Mouse (Mus musculus): ENCODE measurements at regions not wholly inside any gene's neighbourhood (a gene's known extent, or its start where the extent isn't known, plus 50 kb on each side); places are given as distances from the start of the nearest gene placed in this dataset.

DNA sequence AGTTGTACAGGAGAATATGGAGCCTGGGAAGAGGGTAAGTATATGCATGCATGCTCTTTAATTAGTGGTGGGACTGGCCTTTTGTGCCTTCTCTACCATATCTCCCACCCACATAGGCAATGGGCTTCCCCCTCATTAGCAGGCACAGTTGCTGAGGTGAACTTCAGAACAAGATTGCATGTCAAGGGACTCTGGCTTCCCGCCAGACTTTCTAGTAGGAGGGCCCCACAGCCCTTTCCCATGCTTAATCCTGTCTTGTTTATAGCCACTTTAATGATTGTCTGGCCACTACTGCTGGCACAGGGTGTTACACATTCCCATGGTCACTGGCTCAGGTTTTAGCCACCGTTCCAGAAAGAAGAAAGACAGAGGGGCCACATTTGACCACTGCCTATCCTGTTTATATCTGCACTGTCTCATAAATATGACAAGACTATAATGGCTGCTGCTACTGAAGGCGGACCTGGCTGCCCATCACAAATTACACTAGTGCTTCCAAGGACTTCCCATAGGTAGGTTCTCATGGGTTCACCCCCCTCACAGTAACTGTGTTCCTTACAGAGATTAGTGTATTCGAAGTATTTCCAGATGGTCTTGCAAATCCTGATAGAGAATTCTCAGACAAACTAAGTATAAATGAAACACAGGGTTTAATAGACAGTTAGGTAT lies 362.6 kb downstream of the Fat4 start:
- no peaks in the 10 kb centered on the region for H3K27me3 ChIP-seq (ENCODE audit: control insufficient read depth, insufficient read depth, insufficient read length)
- H3K79me2 ChIP-seq (ENCODE audit: control insufficient read depth, insufficient read depth), result no peaks in the 10 kb centered on the region
- H3K36me3 ChIP-seq (ENCODE audit: control insufficient read depth, insufficient read depth), result no peaks in the 10 kb centered on the region
- H3K4me3 ChIP-seq, result no peak overlapping the region
- TF ChIP-seq CEBPB (IDR thresholded peaks at IDR 0.05; ENCODE audit: insufficient read depth, poor library complexity, severe bottlenecking), result no peak
- no peak for TF ChIP-seq POLR2AphosphoS2 (IDR thresholded peaks at IDR 0.05; ENCODE audit: insufficient read length, low read depth)
- TF ChIP-seq MAX (IDR thresholded peaks at IDR 0.05; ENCODE audit: low read depth), result no peak
- TF ChIP-seq MYOD1 (IDR thresholded peaks at IDR 0.05; ENCODE audit: control insufficient read depth in 1 of 3, insufficient read length in 2 of 3, low read depth in 2 of 3), result no peak
- no peak for TF ChIP-seq MYOG (IDR thresholded peaks at IDR 0.05; ENCODE audit: control insufficient read depth in 1 of 3, insufficient read depth in 1 of 3, insufficient read length in 2 of 3, low read depth in 2 of 3)
- TF ChIP-seq USF1 (IDR thresholded peaks at IDR 0.05; ENCODE audit: low read depth), result no peak
- TF ChIP-seq REST (IDR thresholded peaks at IDR 0.05; ENCODE audit: insufficient read depth, insufficient read length), result no peak
- TF ChIP-seq E2F4 (IDR thresholded peaks at IDR 0.05; ENCODE audit: insufficient read depth), result no peak
- TF ChIP-seq TCF12 (IDR thresholded peaks at IDR 0.05; ENCODE audit: insufficient read depth, poor library complexity, severe bottlenecking), result no peak
- TF ChIP-seq POLR2A (IDR thresholded peaks at IDR 0.05; ENCODE audit: insufficient read length, low read depth), result no peak
- no peak overlapping the region for H3ac ChIP-seq (ENCODE audit: control insufficient read depth, insufficient read length)
- no peak overlapping the region for H3K4me2 ChIP-seq (ENCODE audit: low read depth)

DNA sequence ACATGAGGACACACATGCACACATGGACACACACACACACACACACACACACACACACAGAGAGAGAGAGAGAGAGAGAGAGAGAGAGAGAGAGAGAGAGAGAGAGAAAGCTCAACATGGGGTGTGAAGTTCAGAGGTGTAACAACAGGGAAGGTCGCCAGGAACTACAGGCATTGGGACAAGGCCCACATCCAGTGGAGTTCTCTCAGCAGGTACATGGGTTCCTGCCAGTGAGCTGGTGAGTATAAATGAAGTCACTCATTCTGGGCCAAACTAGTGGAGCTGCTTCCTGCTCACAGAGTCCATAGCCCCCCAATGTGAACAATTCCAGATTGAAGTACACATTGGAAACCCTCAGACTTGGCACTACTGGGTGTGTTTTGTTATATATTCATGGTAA lies 366.3 kb downstream of the Fat4 start:
- Histone ChIP-seq H3K27me3 (ENCODE audit: control insufficient read depth, insufficient read depth, insufficient read length) (no peaks in the 10 kb centered on the region), H3K79me2 (ENCODE audit: control insufficient read depth, insufficient read depth) (no peaks in the 10 kb centered on the region), H3K4me3 (no peak overlapping the region), H3K4me2 (ENCODE audit: low read depth) (no peak overlapping the region), H3K36me3 (ENCODE audit: control insufficient read depth, insufficient read depth) (no peaks in the 10 kb centered on the region), H3ac (ENCODE audit: control insufficient read depth, insufficient read length) (no peak overlapping the region)
- TF ChIP-seq REST (IDR thresholded peaks at IDR 0.05; ENCODE audit: insufficient read depth, insufficient read length) (no peak), MAX (IDR thresholded peaks at IDR 0.05; ENCODE audit: low read depth) (no peak), CEBPB (IDR thresholded peaks at IDR 0.05; ENCODE audit: insufficient read depth, poor library complexity, severe bottlenecking) (no peak), TCF12 (IDR thresholded peaks at IDR 0.05; ENCODE audit: insufficient read depth, poor library complexity, severe bottlenecking) (no peak), POLR2A (IDR thresholded peaks at IDR 0.05; ENCODE audit: insufficient read length, low read depth) (no peak), TCF3 (IDR thresholded peaks at IDR 0.05; ENCODE audit: insufficient read length, low read depth) (no peak), E2F4 (IDR thresholded peaks at IDR 0.05; ENCODE audit: insufficient read depth) (no peak), MYOG (IDR thresholded peaks at IDR 0.05; ENCODE audit: control insufficient read depth in 1 of 3, insufficient read depth in 1 of 3, insufficient read length in 2 of 3, low read depth in 2 of 3) (no peak), POLR2AphosphoS2 (IDR thresholded peaks at IDR 0.05; ENCODE audit: insufficient read length, low read depth) (no peak), SRF (IDR thresholded peaks at IDR 0.05; ENCODE audit: control insufficient read depth, insufficient read length, low read depth) (no peak), USF1 (IDR thresholded peaks at IDR 0.05; ENCODE audit: low read depth) (no peak), MYOD1 (IDR thresholded peaks at IDR 0.05; ENCODE audit: control insufficient read depth in 1 of 3, insufficient read length in 2 of 3, low read depth in 2 of 3) (no peak)

DNA sequence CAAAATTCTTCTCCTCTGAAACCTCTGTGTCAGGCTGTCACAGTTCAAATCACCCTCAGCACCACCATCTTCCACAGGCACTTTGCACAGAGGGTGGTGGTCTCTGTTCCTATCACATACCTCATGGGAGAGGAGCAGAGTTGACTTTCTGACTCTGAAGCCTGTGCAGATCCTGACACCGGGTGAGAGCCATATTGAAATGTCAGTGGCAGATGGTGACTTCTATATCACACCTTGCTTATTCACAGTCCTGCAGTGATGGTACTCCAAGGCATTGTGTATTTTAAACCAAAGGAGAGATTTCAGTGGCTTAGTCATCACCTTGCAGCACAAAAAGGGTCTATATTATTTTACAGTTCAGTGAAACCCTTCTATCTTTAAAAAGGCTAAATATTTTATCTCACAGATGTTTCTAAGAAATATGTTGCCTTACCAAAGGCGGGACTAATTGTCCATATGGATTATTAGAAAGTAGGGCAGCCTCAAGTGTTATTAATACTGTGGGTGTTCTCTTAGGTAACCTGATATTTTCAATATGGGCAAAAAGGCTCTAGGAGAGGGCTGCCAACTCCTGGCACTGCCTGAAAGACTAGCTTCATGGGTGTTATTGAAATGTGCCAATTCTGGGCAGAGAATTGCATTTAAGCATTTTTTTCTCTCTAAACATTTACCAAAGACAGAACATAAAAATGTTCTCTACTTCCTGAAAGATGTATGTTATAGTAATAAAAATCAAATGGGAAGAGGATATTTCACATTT lies 378.1 kb downstream of the Fat4 start:
- no peak for TF ChIP-seq MAX (IDR thresholded peaks at IDR 0.05; ENCODE audit: low read depth)
- no peak for TF ChIP-seq TCF12 (IDR thresholded peaks at IDR 0.05; ENCODE audit: insufficient read depth, poor library complexity, severe bottlenecking)
- TF ChIP-seq SRF (IDR thresholded peaks at IDR 0.05; ENCODE audit: control insufficient read depth, insufficient read length, low read depth), result no peak
- no peak for TF ChIP-seq REST (IDR thresholded peaks at IDR 0.05; ENCODE audit: insufficient read depth, insufficient read length)
- no peak for TF ChIP-seq CEBPB (IDR thresholded peaks at IDR 0.05; ENCODE audit: insufficient read depth, poor library complexity, severe bottlenecking)
- no peak for TF ChIP-seq USF1 (IDR thresholded peaks at IDR 0.05; ENCODE audit: low read depth)
- TF ChIP-seq POLR2A (IDR thresholded peaks at IDR 0.05; ENCODE audit: insufficient read length, low read depth), result no peak
- TF ChIP-seq POLR2AphosphoS2 (IDR thresholded peaks at IDR 0.05; ENCODE audit: insufficient read length, low read depth), result no peak

DNA sequence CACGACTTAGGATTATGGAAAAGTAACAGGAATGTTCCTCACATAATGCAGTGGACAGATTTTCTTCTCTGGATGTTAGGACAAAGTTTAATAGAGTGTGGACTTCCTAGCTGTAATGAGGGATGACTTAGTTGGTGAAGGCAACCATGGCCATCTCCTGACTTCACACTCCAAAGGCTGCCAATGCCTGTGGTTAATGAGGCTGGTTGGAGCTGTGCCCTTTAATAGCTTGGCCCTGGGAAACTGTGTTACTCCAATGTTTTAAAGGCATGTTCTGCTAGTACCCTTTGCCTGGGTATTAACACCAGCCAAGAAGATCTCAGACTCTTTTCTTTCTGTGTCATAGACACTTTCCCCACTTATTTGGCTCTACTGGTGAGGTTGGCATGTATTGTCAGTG lies 378.9 kb downstream of the Fat4 start:
- H3K27me3 ChIP-seq (ENCODE audit: control insufficient read depth, insufficient read depth, insufficient read length), result no peaks in the 10 kb centered on the region
- no peaks in the 10 kb centered on the region for H3K36me3 ChIP-seq (ENCODE audit: control insufficient read depth, insufficient read depth)
- no peak overlapping the region for H3K4me3 ChIP-seq
- no peaks in the 10 kb centered on the region for H3K79me2 ChIP-seq (ENCODE audit: control insufficient read depth, insufficient read depth)
- H3K4me2 ChIP-seq (ENCODE audit: low read depth), result no peak overlapping the region
- no peak overlapping the region for H3ac ChIP-seq (ENCODE audit: control insufficient read depth, insufficient read length)
- TF ChIP-seq E2F4 (IDR thresholded peaks at IDR 0.05; ENCODE audit: insufficient read depth) (no peak), MYOG (IDR thresholded peaks at IDR 0.05; ENCODE audit: control insufficient read depth in 1 of 3, insufficient read depth in 1 of 3, insufficient read length in 2 of 3, low read depth in 2 of 3) (no peak), CEBPB (IDR thresholded peaks at IDR 0.05; ENCODE audit: insufficient read depth, poor library complexity, severe bottlenecking) (no peak), REST (IDR thresholded peaks at IDR 0.05; ENCODE audit: insufficient read depth, insufficient read length) (no peak), TCF3 (IDR thresholded peaks at IDR 0.05; ENCODE audit: insufficient read length, low read depth) (no peak), SRF (IDR thresholded peaks at IDR 0.05; ENCODE audit: control insufficient read depth, insufficient read length, low read depth) (no peak), MYOD1 (IDR thresholded peaks at IDR 0.05; ENCODE audit: control insufficient read depth in 1 of 3, insufficient read length in 2 of 3, low read depth in 2 of 3) (no peak), USF1 (IDR thresholded peaks at IDR 0.05; ENCODE audit: low read depth) (no peak), MAX (IDR thresholded peaks at IDR 0.05; ENCODE audit: low read depth) (no peak), POLR2AphosphoS2 (IDR thresholded peaks at IDR 0.05; ENCODE audit: insufficient read length, low read depth) (no peak)

More for the DNA sequence above, 378.1 kb downstream of the Fat4 start:
- no peak overlapping the region for H3K4me2 ChIP-seq (ENCODE audit: low read depth)
- H3K36me3 ChIP-seq (ENCODE audit: control insufficient read depth, insufficient read depth), result no peaks in the 10 kb centered on the region
- no peaks in the 10 kb centered on the region for H3K79me2 ChIP-seq (ENCODE audit: control insufficient read depth, insufficient read depth)
- no peak overlapping the region for H3K4me3 ChIP-seq
- no peak overlapping the region for H3ac ChIP-seq (ENCODE audit: control insufficient read depth, insufficient read length)
- H3K27me3 ChIP-seq (ENCODE audit: control insufficient read depth, insufficient read depth, insufficient read length), result no peaks in the 10 kb centered on the region

Data from myocyte (in vitro differentiated cells).